Mouse (Mus musculus) intestine, postnatal 0 days (tissue): Measurements from ENCODE around the gene Glyctk. TPM values are rescaled to one million over a fixed set of nuclear protein-coding genes. Genes with fewer than 3 reads are reported as not detected.
A peak's percentile ranks its signal among the peaks of the same experiment; 100 is the strongest.

Experiments used
- ATAC-seq: fragments of 200-750 bp; cut with Nextera tagmentation; 2 replicates; pipeline ENCODE4 v1.8.0; 2017; ENCODE audit warnings: mild to moderate bottlenecking, moderate TSS enrichment, moderate library complexity
- H3K27ac ChIP-seq: fragments of 300-500 bp; sonication (generic); 2 replicates; pipeline ENCODE4 v1.5.1; 2014; ENCODE audit warnings: mild to moderate bottlenecking, low read depth, low read length, moderate library complexity
- H3K27me3 ChIP-seq: fragments of 300-500 bp; sonication (generic); replicated peaks from 2 replicates; pipeline ENCODE4 v1.6.1; 2014; ENCODE audit warnings: low read length, mixed read lengths; ENCODE audit not compliant: control insufficient read depth, insufficient read depth
- H3K36me3 ChIP-seq: fragments of 300-500 bp; sonication (generic); 2 replicates; pipeline ENCODE4 v1.6.1; 2014; ENCODE audit warnings: mild to moderate bottlenecking, moderate library complexity; ENCODE audit not compliant: control insufficient read depth, insufficient read depth
- H3K4me1 ChIP-seq: fragments of 300-500 bp; sonication (generic); replicated peaks from 2 replicates; pipeline ENCODE4 v1.6.1; 2014; ENCODE audit warnings: antibody characterized with exemption, low read length, mixed read lengths; ENCODE audit not compliant: control insufficient read depth, insufficient read depth
- H3K4me2 ChIP-seq: fragments of 300-500 bp; sonication (generic); replicated peaks from 2 replicates; pipeline ENCODE4 v1.6.1; 2014; ENCODE audit warnings: low read depth, mild to moderate bottlenecking, moderate library complexity
- H3K4me3 ChIP-seq: fragments of 300-500 bp; sonication (generic); 2 replicates; pipeline ENCODE4 v1.5.1; 2014; ENCODE audit warnings: low read depth, low read length
- H3K9ac ChIP-seq: fragments of 300-500 bp; sonication (generic); 2 replicates; pipeline ENCODE4 v1.6.1; 2014; ENCODE audit warnings: mild to moderate bottlenecking, low read depth, low read length
- H3K9me3 ChIP-seq: fragments of 300-500 bp; sonication (generic); 2 replicates; pipeline ENCODE4 v1.6.1; 2016; ENCODE audit warnings: mixed run types; ENCODE audit not compliant: control insufficient read depth
- CTCF ChIP-seq: sonication (generic); IDR thresholded peaks from 2 replicates; pipeline ENCODE4 v1.5.1; 2016; ENCODE audit warnings: low read depth, mild to moderate bottlenecking, control low read depth, antibody characterized with exemption, moderate library complexity
- WGBS: fragments of 180-500 bp; shearing (Covaris S2); extraction: QIAGEN DNeasy Blood & Tissue Kit; methylation state at CpG from one replicate; pipeline ENCODE4 v1.1.7; 2014; 5-methylcytosine and 5-hydroxymethylcytosine counted together
- polyA plus RNA-seq: library from polyadenylated mRNA; unstranded; fragments of >200 nt; fragmentation: Nextera tagmentation; extraction: Ambion mirVana; gene quantifications from 2 replicates; pipeline ENCODE4 v1.2.1, GENCODE M21; 2015

Gene Glyctk
- 17.4 and 20.6 TPM in 2 replicates for polyA plus RNA-seq

GRCm38 (mm10) chr9:106158037-106158491 lies at the start of gene Glyctk:
TSS of gene Glyctk (minus strand) at chr9:106158138.
- no peaks in the 10 kb centered on the region for H3K27me3 ChIP-seq
- WGBS = 41% methylated on average over 6 of the region's 6 CpGs
- ATAC-seq = peak; percentile 73
- no peak for TF ChIP-seq CTCF
- H3K4me2 ChIP-seq = peak within 1 kb of the TSS; percentile 46
- no peaks in the 10 kb centered on the region for H3K4me1 ChIP-seq
- H3K27ac ChIP-seq = peak within 1 kb of the TSS; percentile 69
- H3K4me3 ChIP-seq = peak within 1 kb of the TSS; percentile 29
- no peaks in the 10 kb centered on the region for H3K36me3 ChIP-seq
- H3K9me3 ChIP-seq = no peaks in the 10 kb centered on the region
- H3K9ac ChIP-seq = 0 out of 2 replicates have a peak within 1 kb of the TSS, but pooled peaks have one; percentile 22

DNA sequence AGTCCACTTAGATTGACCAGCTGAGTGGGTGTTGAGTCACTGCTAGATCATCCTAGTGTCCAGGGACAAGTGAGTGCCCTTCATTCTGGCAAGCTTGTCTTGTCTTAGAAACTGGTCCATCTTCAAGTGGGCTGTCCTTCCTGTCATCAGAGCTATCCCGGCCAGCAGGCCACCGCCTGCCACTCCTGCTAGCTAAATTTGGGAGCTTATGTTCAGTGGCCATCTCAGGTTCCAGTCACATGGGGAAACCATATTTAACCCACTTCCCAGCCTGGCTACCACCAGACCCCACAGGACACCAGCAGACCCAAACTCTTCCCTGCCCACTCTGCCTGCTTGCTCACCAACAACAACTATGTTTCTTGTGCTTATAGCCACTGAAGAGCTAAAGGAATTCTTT lies 48.6 kb upstream of the Glyctk start:
- no peak for ATAC-seq

DNA sequence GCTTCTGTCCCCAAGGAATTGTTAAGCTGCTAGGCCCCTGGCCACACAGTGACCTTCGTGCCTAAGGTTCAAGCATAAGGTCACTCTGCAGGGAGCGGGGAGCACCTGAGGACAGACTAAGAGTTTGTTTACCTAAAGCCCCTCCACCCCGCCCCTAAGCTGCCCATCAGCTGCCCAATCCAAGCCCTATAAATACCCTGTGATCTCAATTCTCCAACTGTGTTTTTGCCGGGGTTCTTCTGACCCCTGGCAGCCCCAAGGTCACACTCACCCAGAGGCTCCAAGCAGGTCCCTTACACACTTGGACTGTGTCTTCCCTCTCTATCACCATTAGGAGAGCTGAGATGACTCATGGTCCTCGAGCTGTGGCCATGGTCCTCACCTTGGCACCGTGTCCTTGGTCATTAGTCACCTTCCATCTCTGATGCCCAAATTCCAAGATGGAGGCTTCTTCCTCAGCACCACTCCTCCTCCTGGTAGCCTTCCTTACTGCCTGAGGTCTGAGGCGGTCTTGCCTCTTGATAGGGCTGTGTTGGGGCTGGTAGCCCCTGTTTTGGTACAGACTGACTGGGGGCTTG lies 47.9 kb upstream of the Glyctk start:
- no peak overlapping the region for H3K9ac ChIP-seq
- H3K4me3 ChIP-seq = no peak overlapping the region
- H3K36me3 ChIP-seq = peaks cover 6% of the 10 kb centered on the region; the same call in 1 of the 2 replicates
- no peak overlapping the region for H3K27ac ChIP-seq
- no peak for ATAC-seq
- H3K4me2 ChIP-seq = no peak overlapping the region
- no peak for TF ChIP-seq CTCF
- no peaks in the 10 kb centered on the region for H3K27me3 ChIP-seq
- H3K9me3 ChIP-seq = no peaks in the 10 kb centered on the region
- WGBS = 79% methylated on average over 7 of the region's 7 CpGs
- 0 out of 2 replicates have a peak, but pooled peaks cover 3% of the 10 kb centered on the region for H3K4me1 ChIP-seq

More for the DNA sequence above, 48.6 kb upstream of the Glyctk start:
- H3K4me1 ChIP-seq = 0 out of 2 replicates have a peak, but pooled peaks cover 3% of the 10 kb centered on the region
- H3K36me3 ChIP-seq = peaks cover 6% of the 10 kb centered on the region; the same call in 1 of the 2 replicates
- H3K9ac ChIP-seq = no peak overlapping the region
- H3K9me3 ChIP-seq = no peaks in the 10 kb centered on the region
- H3K4me3 ChIP-seq = no peak overlapping the region
- H3K27ac ChIP-seq = no peak overlapping the region
- H3K27me3 ChIP-seq = no peaks in the 10 kb centered on the region
- H3K4me2 ChIP-seq = no peak overlapping the region
- 74% methylated on average over 2 of the region's 2 CpGs for WGBS
- TF ChIP-seq CTCF = no peak

DNA sequence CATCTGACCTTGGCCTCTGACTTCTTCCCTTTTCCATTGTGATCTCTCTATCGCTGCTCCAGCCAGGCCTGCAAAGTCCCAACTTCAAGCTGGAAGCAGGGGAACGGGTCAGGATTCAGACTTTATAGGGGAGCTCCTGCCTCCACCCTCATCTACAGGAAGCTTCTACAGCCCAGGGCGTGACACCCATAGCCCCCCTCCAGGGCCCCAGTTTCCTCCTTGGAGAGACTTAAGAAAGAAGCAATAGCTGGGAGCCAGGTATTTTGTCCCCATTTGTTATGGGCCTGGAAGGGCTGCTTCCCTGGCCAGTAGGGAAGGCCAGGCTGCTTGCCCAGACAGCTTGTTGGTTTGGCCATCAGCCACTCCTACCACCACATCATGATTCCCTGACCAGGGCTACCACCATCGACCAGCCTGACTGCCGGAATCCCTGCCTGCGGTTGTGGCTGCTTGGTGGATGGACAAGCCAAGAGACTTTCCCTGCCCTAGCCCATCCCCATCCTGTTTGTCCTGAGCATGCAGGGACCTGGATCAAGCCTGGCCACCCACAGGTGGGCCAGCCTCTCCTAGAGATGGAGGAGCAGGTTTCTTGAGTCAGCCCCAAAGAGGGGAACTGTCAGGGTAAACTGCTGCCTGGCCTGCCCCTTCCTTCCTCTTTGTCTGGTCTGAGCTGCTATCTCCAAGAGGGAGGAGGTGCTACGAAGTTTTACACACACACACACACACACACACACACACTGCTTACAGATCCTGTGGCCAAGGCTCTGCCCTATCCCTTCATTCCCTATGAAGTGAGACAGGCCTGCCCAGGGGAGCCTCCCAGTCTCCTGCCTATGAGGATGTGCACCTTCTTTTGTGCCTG lies 46.3 kb upstream of the Glyctk start:
- peak overlapping the region; percentile 11; the same call in 1 of the 2 replicates for H3K9ac ChIP-seq
- no peaks in the 10 kb centered on the region for H3K27me3 ChIP-seq
- no peak overlapping the region for H3K27ac ChIP-seq
- H3K4me3 ChIP-seq = no peak overlapping the region
- H3K36me3 ChIP-seq = peaks cover 6% of the 10 kb centered on the region; the same call in 1 of the 2 replicates
- 58% methylated on average over 7 of the region's 7 CpGs for WGBS
- H3K4me1 ChIP-seq = peaks cover 7% of the 10 kb centered on the region; the same call in 1 of the 2 replicates
- no peak for TF ChIP-seq CTCF
- H3K9me3 ChIP-seq = no peaks in the 10 kb centered on the region
- H3K4me2 ChIP-seq = peak overlapping the region; percentile 77
- no peak for ATAC-seq

GRCm38 (mm10) chr9:106202819-106203636 lies 45.1 kb upstream of the Glyctk start, which contains the start of gene Twf2:
TSS of gene Twf2 (plus strand) at chr9:106203108.
- Histone ChIP-seq H3K4me2 (peak within 1 kb of the TSS; percentile 77), H3K9ac (peak within 1 kb of the TSS; percentile 49), H3K27me3 (no peaks in the 10 kb centered on the region), H3K9me3 (no peaks in the 10 kb centered on the region), H3K27ac (no peak within 1 kb of the TSS), H3K4me3 (peak within 1 kb of the TSS; percentile 63), H3K4me1 (peaks cover 7% of the 10 kb centered on the region; the same call in 1 of the 2 replicates), H3K36me3 (peaks cover 3% of the 10 kb centered on the region; the same call in 1 of the 2 replicates)
- no peak for TF ChIP-seq CTCF
- peak; percentile 89 for ATAC-seq
- WGBS = 1% methylated on average over 61 of the region's 61 CpGs
